Mouse (Mus musculus): ENCODE measurements around the gene Robo1.

DNA sequence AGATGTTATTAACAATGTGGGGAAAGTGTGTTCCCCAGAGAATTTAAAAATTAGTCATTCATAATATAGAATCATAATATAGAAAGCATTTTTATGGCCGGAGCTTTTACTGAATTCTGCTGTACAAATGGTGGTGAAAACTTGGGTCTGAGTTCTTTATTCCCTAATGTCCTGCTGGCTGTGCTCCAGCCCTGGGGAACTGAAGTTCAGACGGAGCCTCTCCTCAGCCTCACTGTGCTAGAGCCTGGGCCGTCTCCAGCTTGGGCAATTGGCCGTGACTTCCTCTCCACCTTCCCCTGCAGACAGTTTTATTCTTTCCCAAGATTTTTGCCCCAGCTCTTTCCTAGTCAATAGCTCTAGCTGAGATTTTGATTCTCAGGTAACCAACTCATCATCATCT lies 429.0 kb downstream of the Robo1 start:
- no peak for TF ChIP-seq CTCF (IDR thresholded peaks at IDR 0.05; ENCODE audit: low read depth)
- no peak for TF ChIP-seq EP300 (optimal IDR thresholded peaks at IDR 0.05)
